Comparison of ENCODE assay signal across 8 mouse cellular contexts in the genomic region with DNA sequence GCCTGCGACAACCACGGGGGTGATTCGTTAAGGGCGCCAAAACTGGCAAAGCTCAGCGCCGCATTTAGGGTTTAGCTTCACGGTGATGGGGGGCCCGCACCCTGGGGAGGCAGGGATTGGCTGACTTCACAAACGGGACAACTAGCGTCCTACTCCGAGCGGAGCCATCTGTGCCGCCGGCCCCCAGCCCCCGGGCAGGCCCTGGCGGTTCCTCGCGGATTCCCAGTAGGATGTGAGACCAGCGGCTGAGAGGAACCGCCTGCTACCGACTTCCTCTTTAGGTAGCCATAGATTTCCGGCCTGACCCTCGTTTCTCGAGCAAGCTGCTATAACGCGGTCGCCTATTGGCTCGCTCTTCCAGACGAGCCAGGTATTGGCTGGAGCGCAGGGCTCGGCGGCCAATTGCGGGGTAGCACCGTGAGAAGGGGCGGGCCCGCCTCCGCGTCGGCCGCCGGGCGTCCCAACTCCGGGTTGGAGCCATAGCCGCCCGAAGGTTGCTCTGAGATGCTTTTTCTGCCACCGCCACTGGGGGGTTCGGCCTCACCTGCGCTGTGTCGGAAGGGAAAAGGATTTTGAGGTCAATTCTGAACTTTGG. TPM values are rescaled to one million over a fixed set of nuclear protein-coding genes. Genes with fewer than 3 reads are reported as not detected.
DNase-seq lines count a peak whose midpoint lies in the region; ATAC-seq and TF ChIP-seq lines count a peak whose summit lies in the region.

A gene (plus strand): TSS at position 182 of the 595 bp plus-strand sequence.

- peaks cover 13% of the 10 kb centered on the region; the same call in 1 of the 2 replicates for H3K4me1 ChIP-seq in hindbrain, embryonic 10.5 days (replicated peaks)
- H3K4me1 ChIP-seq in lung, postnatal 0 days (ENCODE audit: insufficient read depth, low read depth, low read length) = no peaks in the 10 kb centered on the region

- H3K27me3 ChIP-seq in hindbrain, embryonic 10.5 days (ENCODE audit: insufficient read depth, poor library complexity, severe bottlenecking) = no peaks in the 10 kb centered on the region; the same call in 1 of the 2 replicates
- H3K27me3 ChIP-seq in lung, postnatal 0 days (replicated peaks; ENCODE audit: insufficient read depth, low read length) = no peaks in the 10 kb centered on the region

- H3K36me3 ChIP-seq in hindbrain, embryonic 10.5 days = peaks cover 14% of the 10 kb centered on the region
- H3K36me3 ChIP-seq in lung, postnatal 0 days (ENCODE audit: insufficient read depth, low read length) = no peaks in the 10 kb centered on the region

- ATAC-seq in frontal cortex, adult (ENCODE audit: low TSS enrichment) = peak; percentile 99
- ATAC-seq in lung, postnatal 0 days = peak; percentile 100

- peak; percentile 72 for TF ChIP-seq CTCF in lung, postnatal 0 days (IDR thresholded peaks at IDR 0.05)

- peak within 1 kb of the TSS; percentile 69 for H3K4me2 ChIP-seq in lung, postnatal 0 days (replicated peaks; ENCODE audit: low read depth, low read length)

- H3K9ac ChIP-seq in lung, postnatal 0 days (replicated peaks; ENCODE audit: low read depth) = peak within 1 kb of the TSS; percentile 39

- DNase-seq in MEL-GATA-1-ER (ENCODE audit: extremely low read depth, low read depth) = peak; percentile 84
- DNase-seq in cerebellum, adult 9-10 months = peak; percentile 94
- peak; percentile 95 for DNase-seq in hindbrain, embryonic 10.5 days (ENCODE audit: low spot score)
- DNase-seq in layer of hippocampus, adult 9-11 months = peak; percentile 96
- peak; percentile 98 for DNase-seq in lung, postnatal 0 days (ENCODE audit: low spot score)
- peak; percentile 82 for DNase-seq in ovary, postnatal 14 days (ENCODE audit: low spot score)
- peak; percentile 96 for DNase-seq in thymus, postnatal 14 days

- TF ChIP-seq EP300 in lung, postnatal 0 days (IDR thresholded peaks at IDR 0.05) = no peak

- under 1% methylated on average over 49 of the region's 49 CpGs for WGBS in hindbrain, embryonic 10.5 days
- WGBS in lung, postnatal 0 days = 2% methylated on average over 49 of the region's 49 CpGs

- H3K27ac ChIP-seq in hindbrain, embryonic 10.5 days = peak within 1 kb of the TSS; percentile 97
- peak within 1 kb of the TSS; percentile 66 for H3K27ac ChIP-seq in lung, postnatal 0 days (ENCODE audit: low read length)

- H3K4me3 ChIP-seq in hindbrain, embryonic 10.5 days = peak within 1 kb of the TSS; percentile 71
- H3K4me3 ChIP-seq in lung, postnatal 0 days (ENCODE audit: low read depth, low read length) = peak within 1 kb of the TSS; percentile 41

- no peaks in the 10 kb centered on the region for H3K9me3 ChIP-seq in hindbrain, embryonic 10.5 days
- no peaks in the 10 kb centered on the region for H3K9me3 ChIP-seq in lung, postnatal 0 days (ENCODE audit: low read length)

RNA-seq across cellular contexts. Expression of the gene that starts here (rescaled TPM):
- polyA plus RNA-seq in hindbrain, embryonic 10.5 days (2016; fragmentation: Nextera tagmentation; extraction: Ambion mirVana) = 1.6 and 1.8 TPM in 2 replicates
- polyA plus RNA-seq in lung, postnatal 0 days (2015; fragmentation: Nextera tagmentation; extraction: Ambion mirVana) = 2.1 TPM in 2 replicates

Comparison
In these comparisons a context has a peak if more than half of its experiments do, and no peak if none do; other contexts are left out.
1. Peak in every context shown above with its lines: DNase-seq, ATAC-seq, H3K4me3 ChIP-seq and H3K27ac ChIP-seq.